Mouse (Mus musculus) forebrain, postnatal 0 days (tissue): ENCODE measurements around the gene Cyp2f2. TPM values are rescaled to one million over a fixed set of nuclear protein-coding genes. Genes with fewer than 3 reads are reported as not detected.

Experiments used
- ATAC-seq: fragments of 200-750 bp; cut with Nextera tagmentation; 2 replicates; pipeline ENCODE4 v1.8.0; 2017; ENCODE audit warnings: mild to moderate bottlenecking, moderate library complexity
- DNase-seq: peaks from one replicate; pipeline ENCODE4 v3.0.0-alpha.2; 2015
- H3K27ac ChIP-seq: fragments of 300-500 bp; sonication (generic); 2 replicates; pipeline ENCODE4 v1.5.1; 2014; ENCODE audit warnings: low read depth, mild to moderate bottlenecking, antibody characterized with exemption, low read length, moderate library complexity, mixed read lengths
- H3K27me3 ChIP-seq: fragments of 300-500 bp; sonication (generic); 2 replicates; pipeline ENCODE4 v1.6.1; 2014; ENCODE audit warnings: mild to moderate bottlenecking, low read length, mixed read lengths; ENCODE audit not compliant: insufficient read depth
- H3K36me3 ChIP-seq: fragments of 300-500 bp; sonication (generic); 2 replicates; pipeline ENCODE4 v1.6.1; 2014; ENCODE audit warnings: mild to moderate bottlenecking, moderate library complexity; ENCODE audit not compliant: insufficient read depth
- H3K4me1 ChIP-seq: fragments of 300-500 bp; sonication (generic); 2 replicates; pipeline ENCODE4 v1.6.1; 2014; ENCODE audit warnings: antibody characterized with exemption; ENCODE audit not compliant: insufficient read depth
- H3K4me2 ChIP-seq: fragments of 300-500 bp; sonication (generic); 2 replicates; pipeline ENCODE4 v1.6.1; 2014; ENCODE audit warnings: low read depth, mild to moderate bottlenecking, moderate library complexity
- H3K4me3 ChIP-seq: fragments of 300-500 bp; sonication (generic); 2 replicates; pipeline ENCODE4 v1.5.1; 2014; ENCODE audit warnings: low read depth, low read length, mixed read lengths
- H3K9ac ChIP-seq: fragments of 300-500 bp; sonication (generic); 2 replicates; pipeline ENCODE4 v1.6.1; 2014; ENCODE audit warnings: mild to moderate bottlenecking
- H3K9me3 ChIP-seq: fragments of 300-500 bp; sonication (generic); 2 replicates; pipeline ENCODE4 v1.6.1; 2016; ENCODE audit warnings: low read length
- CTCF ChIP-seq: sonication (generic); IDR thresholded peaks from 2 replicates; pipeline ENCODE4 v1.5.1; 2016; ENCODE audit warnings: antibody characterized with exemption, control low read depth, low read depth
- WGBS: fragments of 180-500 bp; shearing (Covaris S2); extraction: QIAGEN DNeasy Blood & Tissue Kit; methylation state at CpG from one replicate; pipeline ENCODE4 v1.1.7; 2014; 5-methylcytosine and 5-hydroxymethylcytosine counted together
- polyA plus RNA-seq: library from polyadenylated mRNA; unstranded; fragments of >200 nt; fragmentation: Nextera tagmentation; extraction: Ambion mirVana; gene quantifications from 2 replicates; pipeline ENCODE4 v1.2.1, GENCODE M21; 2015
- total RNA-seq: library from RNA; depleted of rRNA; stranded (reverse); fragments of >200 nt; gene quantifications from 2 replicates; pipeline ENCODE4 v1.2.3, GENCODE M21; 2014

The Cyp2f2 gene
- total and polyA plus RNA-seq, 2 experiments from 2014 or later = 0.27 TPM; not detected in 1

- no peak for TF ChIP-seq CTCF
- no peaks in the 10 kb centered on the region for H3K27me3 ChIP-seq
- no peak overlapping the region for H3K4me3 ChIP-seq
- H3K4me2 ChIP-seq = no peak overlapping the region
- H3K27ac ChIP-seq = no peak overlapping the region
- DNase-seq (no peak), ATAC-seq (no peak)
- 90% methylated on average over 13 of the region's 13 CpGs for WGBS
- H3K9me3 ChIP-seq = no peaks in the 10 kb centered on the region
- H3K9ac ChIP-seq = no peak overlapping the region
- H3K4me1 ChIP-seq = no peaks in the 10 kb centered on the region
- no peaks in the 10 kb centered on the region for H3K36me3 ChIP-seq
Observed at GRCm38 (mm10) chr7:27128946-27129345, 9.2 kb downstream of the Cyp2f2 start.

GRCm38 (mm10) chr7:27129811-27130210 is 10.1 kb downstream of the Cyp2f2 start:
- H3K9me3 ChIP-seq = no peaks in the 10 kb centered on the region
- H3K36me3 ChIP-seq = no peaks in the 10 kb centered on the region
- H3K27ac ChIP-seq = no peak overlapping the region
- H3K4me2 ChIP-seq = no peak overlapping the region
- no peak overlapping the region for H3K4me3 ChIP-seq
- DNase-seq (no peak), ATAC-seq (no peak)
- no peak overlapping the region for H3K9ac ChIP-seq
- WGBS = 83% methylated on average over 12 of the region's 12 CpGs
- no peaks in the 10 kb centered on the region for H3K27me3 ChIP-seq
- no peaks in the 10 kb centered on the region for H3K4me1 ChIP-seq
- TF ChIP-seq CTCF = no peak

- ATAC-seq (no peak), DNase-seq (no peak)
- Histone ChIP-seq H3K36me3 (no peaks in the 10 kb centered on the region), H3K4me2 (no peak overlapping the region), H3K4me3 (no peak overlapping the region), H3K4me1 (no peaks in the 10 kb centered on the region), H3K27ac (no peak overlapping the region), H3K27me3 (no peaks in the 10 kb centered on the region), H3K9me3 (no peaks in the 10 kb centered on the region), H3K9ac (no peak overlapping the region)
- WGBS = 92% methylated on average over 22 of the region's 22 CpGs
- TF ChIP-seq CTCF = no peak
Observed at GRCm38 (mm10) chr7:27130521-27131370, 11.0 kb downstream of the Cyp2f2 start.

- 64% methylated on average over 2 of the region's 2 CpGs for WGBS
- ATAC-seq = no peak
- H3K4me1 ChIP-seq = no peaks in the 10 kb centered on the region
Observed at GRCm38 (mm10) chr7:27131387-27131786, 11.7 kb downstream of the Cyp2f2 start.

GRCm38 (mm10) chr7:27132588-27132987 is 12.9 kb downstream of the Cyp2f2 start:
- Histone ChIP-seq H3K9ac (no peak overlapping the region), H3K9me3 (no peaks in the 10 kb centered on the region), H3K4me1 (no peaks in the 10 kb centered on the region), H3K4me2 (0 out of 2 replicates have a peak overlapping the region, but pooled peaks have one; percentile 11), H3K27me3 (no peaks in the 10 kb centered on the region), H3K27ac (no peak overlapping the region), H3K36me3 (no peaks in the 10 kb centered on the region), H3K4me3 (no peak overlapping the region)
- ATAC-seq (peak; percentile 45; the same call in 1 of the 2 replicates), DNase-seq (peak; percentile 64)
- WGBS = 13% methylated on average over 10 of the region's 10 CpGs
- TF ChIP-seq CTCF = peak; percentile 50

More at GRCm38 (mm10) chr7:27131387-27131786, 11.7 kb downstream of the Cyp2f2 start:
- Histone ChIP-seq H3K4me2 (no peak overlapping the region), H3K4me3 (no peak overlapping the region), H3K9me3 (no peaks in the 10 kb centered on the region), H3K27ac (no peak overlapping the region), H3K27me3 (no peaks in the 10 kb centered on the region), H3K9ac (no peak overlapping the region), H3K36me3 (no peaks in the 10 kb centered on the region)
- DNase-seq = no peak
- no peak for TF ChIP-seq CTCF

- Histone ChIP-seq H3K27ac (no peak overlapping the region), H3K9me3 (no peaks in the 10 kb centered on the region), H3K27me3 (no peaks in the 10 kb centered on the region), H3K4me1 (no peaks in the 10 kb centered on the region), H3K9ac (no peak overlapping the region), H3K36me3 (no peaks in the 10 kb centered on the region), H3K4me2 (no peak overlapping the region), H3K4me3 (no peak overlapping the region)
- DNase-seq (no peak), ATAC-seq (no peak)
- 66% methylated on average over 12 of the region's 12 CpGs for WGBS
- TF ChIP-seq CTCF = no peak
Observed at GRCm38 (mm10) chr7:27133156-27133555, 13.4 kb downstream of the Cyp2f2 start.

- ATAC-seq = no peak
- no peak for TF ChIP-seq CTCF
- no peaks in the 10 kb centered on the region for H3K36me3 ChIP-seq
- 87% methylated on average over 4 of the region's 4 CpGs for WGBS
- H3K9ac ChIP-seq = no peak overlapping the region
- DNase-seq = no peak
- no peak overlapping the region for H3K4me3 ChIP-seq
- H3K9me3 ChIP-seq = no peaks in the 10 kb centered on the region
- H3K4me2 ChIP-seq = no peak overlapping the region
- no peaks in the 10 kb centered on the region for H3K27me3 ChIP-seq
- H3K27ac ChIP-seq = no peak overlapping the region
- H3K4me1 ChIP-seq = no peaks in the 10 kb centered on the region
Observed at GRCm38 (mm10) chr7:27133757-27134156, 14.0 kb downstream of the Cyp2f2 start.
